Mouse (Mus musculus) urinary bladder, postnatal 4 days (tissue): ENCODE data around the gene Shisa8.

Source experiments
- DNase-seq, 2 experiments: peaks; one replicate each; pipeline ENCODE4 v3.0.0; 2021 to 2022; ENCODE audit warnings: low spot score in 2 of 2

The Shisa8 gene

GRCm38 (mm10) chr15:82223657-82224601 is 11.3 kb upstream of the Shisa8 start, which contains the start of gene Tnfrsf13c:
Tnfrsf13c (minus strand) TSS chr15:82224369.
- no peak for DNase-seq

- DNase-seq, result no peak
Measured at GRCm38 (mm10) chr15:82223251-82223650, 10.6 kb upstream of the Shisa8 start.

GRCm38 (mm10) chr15:82221104-82221860 is 8.7 kb upstream of the Shisa8 start:
- no peak for DNase-seq

- DNase-seq, result no peak
Measured at GRCm38 (mm10) chr15:82220003-82220675, 7.5 kb upstream of the Shisa8 start.

GRCm38 (mm10) chr15:82218778-82219666 is 6.4 kb upstream of the Shisa8 start:
- DNase-seq, result no peak

GRCm38 (mm10) chr15:82217980-82218379 is 5.4 kb upstream of the Shisa8 start:
- no peak for DNase-seq

- DNase-seq, result no peak
Measured at GRCm38 (mm10) chr15:82217039-82217438, 4.4 kb upstream of the Shisa8 start.

GRCm38 (mm10) chr15:82216142-82216827 is 3.7 kb upstream of the Shisa8 start:
- no peak for DNase-seq

GRCm38 (mm10) chr15:82215332-82216046 is 2.9 kb upstream of the Shisa8 start:
- no peak for DNase-seq

- DNase-seq, result no peak
Measured at GRCm38 (mm10) chr15:82213222-82213621, 607 bp upstream of the Shisa8 start.

- DNase-seq, result no peak
Measured at GRCm38 (mm10) chr15:82211911-82212751, 484 bp downstream of the Shisa8 start.

- no peak for DNase-seq
Measured at GRCm38 (mm10) chr15:82211281-82211680, 1.3 kb downstream of the Shisa8 start.

GRCm38 (mm10) chr15:82210801-82211200 is 1.8 kb downstream of the Shisa8 start:
- DNase-seq, result no peak

GRCm38 (mm10) chr15:82209295-82210050 is 3.1 kb downstream of the Shisa8 start:
- DNase-seq, result no peak

- no peak for DNase-seq
Measured at GRCm38 (mm10) chr15:82208307-82208706, 4.3 kb downstream of the Shisa8 start.

GRCm38 (mm10) chr15:82207504-82208219 is 5.0 kb downstream of the Shisa8 start:
- DNase-seq, result no peak

- no peak for DNase-seq
Measured at GRCm38 (mm10) chr15:82207105-82207459, 5.5 kb downstream of the Shisa8 start.
